Mouse (Mus musculus) CH12.LX (cell line): ENCODE data around the gene Tbx10. TPM values are rescaled to one million over a fixed set of nuclear protein-coding genes. Genes with fewer than 3 reads are reported as not detected.
A peak's percentile ranks its signal among the peaks of the same experiment; 100 is the strongest.

Experiments
- DNase-seq: peaks from one replicate; pipeline ENCODE4 v3.0.0-alpha.2; 2013; ENCODE audit errors: extremely low read depth
- H3K27ac ChIP-seq: 2 replicates; pipeline ENCODE4 v1.5.1; 2012; ENCODE audit warnings: low read depth, mild to moderate bottlenecking, control low read depth, moderate library complexity; ENCODE audit not compliant: insufficient read depth
- H3K27me3 ChIP-seq: replicated peaks from 2 replicates; pipeline ENCODE3; 2012; ENCODE audit warnings: inconsistent platforms
- H3K36me3 ChIP-seq, 2 experiments: replicated peaks in 1 of 2; 2 replicates each; pipeline versions ENCODE3 to v1.6.1; 2012; ENCODE audit warnings: inconsistent platforms in 1 of 2, low read length in 1 of 2, mild to moderate bottlenecking in 1 of 2, mixed read lengths in 1 of 2, moderate library complexity in 1 of 2; ENCODE audit not compliant: control insufficient read depth in 1 of 2, insufficient read depth in 1 of 2
- H3K4me1 ChIP-seq, 2 experiments: 2 replicates each; pipeline ENCODE4 v1.6.1; 2012; ENCODE audit warnings: inconsistent platforms in 1 of 2, moderate library complexity in 1 of 2; ENCODE audit not compliant: insufficient read depth in 2 of 2, control insufficient read depth in 1 of 2
- H3K4me2 ChIP-seq: 2 replicates; pipeline ENCODE4 v1.6.1; 2012; ENCODE audit warnings: low read depth, mild to moderate bottlenecking, control low read depth; ENCODE audit not compliant: poor library complexity, insufficient read depth, severe bottlenecking
- H3K4me3 ChIP-seq, 3 experiments: fragments of 150-350 bp in 1 of 3; sonication (generic) in 1 of 3; replicated peaks in 1 of 3; 2 replicates each; pipeline versions ENCODE3 to v1.5.1; 2011 to 2012; ENCODE audit warnings: low read depth in 2 of 3, low read length in 2 of 3, mild to moderate bottlenecking in 2 of 3, moderate library complexity in 2 of 3, control low read depth in 1 of 3, improper control_type of control experiment in 1 of 3, inconsistent platforms in 1 of 3, mixed read lengths in 1 of 3; ENCODE audit not compliant: poor library complexity in 1 of 3
- H3K79me2 ChIP-seq: replicated peaks from 2 replicates; pipeline ENCODE4 v1.6.1; 2012; ENCODE audit warnings: mild to moderate bottlenecking, moderate library complexity; ENCODE audit not compliant: control insufficient read depth, poor library complexity, insufficient read depth, severe bottlenecking; ENCODE audit errors: extremely low read depth
- H3K9ac ChIP-seq: 2 replicates; pipeline ENCODE4 v1.6.1; 2012; ENCODE audit warnings: low read depth, mild to moderate bottlenecking, control low read depth, moderate library complexity; ENCODE audit not compliant: insufficient read depth
- H3K9me3 ChIP-seq: replicated peaks from 2 replicates; pipeline ENCODE3; 2012; ENCODE audit warnings: low read length, inconsistent platforms, mixed read lengths
- BHLHE40 ChIP-seq: IDR thresholded peaks from 2 replicates; pipeline ENCODE4 v1.6.1; 2011; ENCODE audit warnings: mild to moderate bottlenecking, low read depth, low read length, improper control_type of control experiment
- CTCF ChIP-seq, 2 experiments: IDR thresholded peaks in 1 of 2; conservative IDR thresholded peaks in 1 of 2; 2 replicates each; pipeline ENCODE4 v1.5.1; 2011 to 2012; ENCODE audit warnings: low read depth in 2 of 2, low read length in 2 of 2, improper control_type of control experiment in 1 of 2, inconsistent platforms in 1 of 2, mild to moderate bottlenecking in 1 of 2, moderate library complexity in 1 of 2
- E2F4 ChIP-seq: IDR thresholded peaks from 2 replicates; pipeline ENCODE4 v1.6.1; 2011; ENCODE audit warnings: low read depth, low read length, improper control_type of control experiment; ENCODE audit not compliant: insufficient replicate concordance
- GABPA ChIP-seq: IDR thresholded peaks from 2 replicates; pipeline ENCODE4 v1.6.1; 2012; ENCODE audit warnings: low read depth, low read length, improper control_type of control experiment, inconsistent platforms; ENCODE audit not compliant: insufficient replicate concordance
- JUN ChIP-seq: IDR thresholded peaks from 2 replicates; pipeline ENCODE4 v1.6.1; 2011; ENCODE audit warnings: low read depth, mild to moderate bottlenecking, low read length, improper control_type of control experiment, moderate library complexity; ENCODE audit not compliant: insufficient read depth
- MEF2A ChIP-seq: IDR thresholded peaks from 2 replicates; pipeline ENCODE4 v1.6.1; 2014; ENCODE audit warnings: low read depth, mild to moderate bottlenecking, inconsistent platforms, low read length, improper control_type of control experiment, borderline replicate concordance
- RAD21 ChIP-seq: IDR thresholded peaks from 2 replicates; pipeline ENCODE4 v1.6.1; 2011; ENCODE audit warnings: low read depth, mild to moderate bottlenecking, low read length, improper control_type of control experiment, moderate library complexity
- SMC3 ChIP-seq: IDR thresholded peaks from 2 replicates; pipeline ENCODE4 v1.6.1; 2011; ENCODE audit warnings: low read depth, low read length, improper control_type of control experiment
- ZNF384 ChIP-seq: IDR thresholded peaks from 2 replicates; pipeline ENCODE4 v1.6.1; 2012; ENCODE audit warnings: low read depth, low read length, improper control_type of control experiment, inconsistent platforms
- dilution Hi-C: fragments of 300-500 bp; cut with MboI; formaldehyde crosslinking; loops from 2 replicates; pipeline ENCODE4 v1.14.3; 2020; ENCODE audit warnings: low sequenced_read_pairs; ENCODE audit not compliant: extremely low pct_unique_long_range_greater_than_20kb, extremely low pct_ligation_motif_present
- in situ Hi-C: fragments of 300-500 bp; cut with MboI; formaldehyde crosslinking; loops from 3 replicates; pipeline ENCODE4 v1.14.3; 2019; ENCODE audit warnings: low sequenced_read_pairs, low pct_ligation_motif_present, low pct_unique_long_range_greater_than_20kb, mixed read lengths
- polyA plus RNA-seq: library from polyadenylated mRNA; unstranded; fragments of >175 nt; gene quantifications from 2 replicates; pipeline ENCODE4 v1.2.1, GENCODE M21; 2012; ENCODE audit warnings: low read depth; ENCODE audit not compliant: insufficient read length
- total RNA-seq, 2 experiments: library from RNA; depleted of rRNA; stranded (reverse); fragments of 300-350 nt in 1 of 2; fragments of >200 nt in 1 of 2; gene quantifications; 2 replicates each; pipeline ENCODE4 v1.2.3; 2012 to 2014

The Tbx10 gene
- total and polyA plus RNA-seq, 3 experiments = not detected

DNA sequence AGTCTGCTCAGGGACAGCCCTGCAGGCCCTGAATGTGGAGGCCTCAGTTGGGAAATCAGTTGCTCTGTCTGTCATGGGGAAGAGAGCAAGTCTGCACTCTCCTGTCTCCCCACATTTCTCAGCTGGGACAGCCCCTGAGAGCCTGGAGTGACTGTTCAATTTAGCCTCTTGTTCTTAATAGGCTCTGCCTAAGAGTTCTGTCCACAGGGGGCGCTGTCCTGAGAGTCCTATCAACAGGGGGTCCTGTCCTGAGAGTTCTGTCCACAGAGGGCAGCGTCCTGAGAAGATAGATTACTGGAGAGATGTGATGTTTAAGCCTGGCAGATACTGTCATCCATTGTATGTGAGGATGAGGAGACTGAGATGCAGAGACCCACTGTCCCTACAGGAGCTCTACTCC, 30.1 kb upstream of the Tbx10 start:
- in situ Hi-C loops = no loop called here
- H3K27ac ChIP-seq = no peak overlapping the region
- no peak overlapping the region for H3K4me2 ChIP-seq
- H3K9ac ChIP-seq = no peak overlapping the region
- peaks cover 0 to 17% of the 10 kb centered on the region in 2 experiments; a peak in 3 of 4 replicates for H3K4me1 ChIP-seq
- H3K79me2 ChIP-seq = no peaks in the 10 kb centered on the region
- no peaks in the 10 kb centered on the region for H3K36me3 ChIP-seq
- no peak for TF ChIP-seq ZNF384
- TF ChIP-seq CTCF (conservative IDR thresholded peaks at IDR 0.05 in 1 of 2, IDR thresholded peaks at IDR 0.05 in 1 of 2; ENCODE audit: low read depth in 2 of 2, low read length in 2 of 2) = peak in 1 of 2 experiments; percentile 56; a peak in 3 of 4 replicates
- no peak for TF ChIP-seq RAD21
- TF ChIP-seq BHLHE40 = no peak
- TF ChIP-seq, all 38 proteins: peak for 1
- H3K9me3 ChIP-seq = no peaks in the 10 kb centered on the region
- H3K27me3 ChIP-seq = no peaks in the 10 kb centered on the region
- DNase-seq = peak; percentile 60
- dilution Hi-C loops = no loop called here
- no peak overlapping the region for H3K4me3 ChIP-seq

DNA sequence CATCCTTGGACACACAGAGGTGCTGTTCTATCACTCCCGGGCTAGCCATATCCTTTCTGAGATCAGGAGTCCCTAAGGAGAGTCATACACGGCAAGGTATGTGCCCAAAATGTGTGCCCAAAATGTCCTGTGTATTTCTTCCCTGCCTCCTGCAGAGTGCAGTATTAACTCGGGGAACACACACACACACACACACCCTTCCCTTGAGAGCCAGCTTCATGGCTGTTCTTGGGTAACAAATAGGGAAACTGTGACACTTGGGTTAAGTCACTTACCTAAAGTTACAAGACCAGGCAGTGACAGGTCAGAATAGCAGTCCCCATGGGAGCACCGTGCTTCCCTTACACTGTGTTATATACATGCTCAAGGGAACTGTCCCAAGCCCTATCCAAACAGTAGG, 28.5 kb upstream of the Tbx10 start:
- Histone ChIP-seq H3K4me1 (peaks cover 0 to 17% of the 10 kb centered on the region in 2 experiments; a peak in 3 of 4 replicates), H3K9me3 (no peaks in the 10 kb centered on the region), H3K27me3 (peaks cover 2% of the 10 kb centered on the region), H3K4me2 (no peak overlapping the region), H3K36me3 (no peaks in the 10 kb centered on the region), H3K9ac (no peak overlapping the region), H3K79me2 (no peaks in the 10 kb centered on the region), H3K27ac (no peak overlapping the region), H3K4me3 (no peak overlapping the region)
- in situ Hi-C loops = no loop called here
- dilution Hi-C loops = no loop called here
- peak; percentile 32 for DNase-seq
- TF ChIP-seq JUN = no peak
- TF ChIP-seq CTCF (conservative IDR thresholded peaks at IDR 0.05 in 1 of 2, IDR thresholded peaks at IDR 0.05 in 1 of 2; ENCODE audit: low read depth in 2 of 2, low read length in 2 of 2) = peak in 1 of 2 experiments; percentile 55; a peak in 2 of 4 replicates
- TF ChIP-seq E2F4 = no peak
- TF ChIP-seq GABPA = no peak
- peak; percentile 40 for TF ChIP-seq SMC3
- peak; percentile 62 for TF ChIP-seq RAD21
- TF ChIP-seq MEF2A = no peak

DNA sequence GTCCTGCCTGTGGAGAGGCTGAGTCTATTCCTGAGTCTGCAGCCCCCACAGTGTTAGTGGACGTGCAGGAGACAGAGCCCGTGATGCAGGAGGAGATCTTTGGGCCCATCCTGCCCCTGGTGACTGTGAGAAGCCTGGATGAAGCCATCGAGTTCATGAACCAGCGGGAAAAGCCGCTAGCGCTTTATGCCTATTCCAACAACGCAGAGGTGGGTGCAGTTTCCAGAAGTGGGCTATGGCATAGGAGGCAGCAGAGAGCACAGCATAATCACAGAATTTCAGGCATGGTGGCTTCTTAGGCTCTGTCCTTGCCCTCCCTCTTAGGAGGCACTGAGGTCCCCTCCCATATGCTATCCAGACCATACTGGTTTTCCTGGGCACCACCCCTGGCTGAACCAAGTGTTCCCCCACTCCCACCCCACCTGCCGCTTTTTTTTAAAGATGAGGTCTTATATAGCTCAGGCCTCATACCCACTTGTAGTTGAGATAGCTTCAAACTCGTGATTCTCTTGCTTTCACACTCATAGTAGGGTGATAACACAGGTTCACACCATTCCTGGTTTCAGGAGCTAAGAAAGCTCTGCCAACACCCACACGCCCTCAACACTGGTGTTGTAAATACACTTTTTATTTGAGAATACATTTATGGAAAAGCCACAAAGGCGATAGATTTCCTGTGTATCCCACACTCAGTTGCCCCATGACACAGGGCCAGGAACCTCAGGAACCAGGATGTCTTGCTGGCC, 26.0 kb upstream of the Tbx10 start:
- DNase-seq = no peak
- Histone ChIP-seq H3K9ac (no peak overlapping the region), H3K79me2 (no peaks in the 10 kb centered on the region), H3K4me2 (no peak overlapping the region), H3K9me3 (no peaks in the 10 kb centered on the region), H3K27me3 (peaks cover 4% of the 10 kb centered on the region), H3K4me3 (no peak overlapping the region), H3K27ac (no peak overlapping the region), H3K36me3 (no peaks in the 10 kb centered on the region), H3K4me1 (peaks cover 0 to 17% of the 10 kb centered on the region in 2 experiments; a peak in 3 of 4 replicates)
- no peak for TF ChIP-seq GABPA
- TF ChIP-seq CTCF (conservative IDR thresholded peaks at IDR 0.05 in 1 of 2, IDR thresholded peaks at IDR 0.05 in 1 of 2; ENCODE audit: low read depth in 2 of 2, low read length in 2 of 2) = peak in 1 of 2 experiments; percentile 24; a peak in 2 of 4 replicates
- dilution Hi-C loops (no loop called here), in situ Hi-C loops (no loop called here)
